ENCODE assay signal across 8 mouse cellular contexts in genomic region chr3:37758124-37758523, GRCm38 (mm10). TPM values are rescaled to one million over a fixed set of nuclear protein-coding genes. Genes with fewer than 3 reads are reported as not detected.
DNase-seq lines count a peak whose midpoint lies in the region; ATAC-seq and TF ChIP-seq lines count a peak whose summit lies in the region.

No protein-coding gene starts in this region.

- no peak overlapping the region for H3K9ac ChIP-seq in embryonic facial prominence, embryonic 12.5 days
- no peak overlapping the region for H3K9ac ChIP-seq in heart, postnatal 0 days (replicated peaks; ENCODE audit: low read depth, low read length)

- H3K4me2 ChIP-seq in embryonic facial prominence, embryonic 12.5 days (replicated peaks), result peak overlapping the region; percentile 30
- H3K4me2 ChIP-seq in heart, postnatal 0 days (ENCODE audit: low read depth, low read length), result peak overlapping the region; percentile 55

- TF ChIP-seq CTCF in heart, postnatal 0 days (IDR thresholded peaks at IDR 0.05; ENCODE audit: low read depth), result no peak

- TF ChIP-seq EP300 in heart, postnatal 0 days (IDR thresholded peaks at IDR 0.05; ENCODE audit: low read depth), result peak; percentile 79

- DNase-seq in ovary, postnatal 36 days (ENCODE audit: low spot score), result peak; percentile 31
- no peak for DNase-seq in ovary, postnatal 14 days (ENCODE audit: low spot score)
- DNase-seq in heart, postnatal 0 days (ENCODE audit: low spot score), result peak; percentile 36
- peak; percentile 70 for DNase-seq in kidney, postnatal 10 days
- DNase-seq in lung, postnatal 4 days, result peak; percentile 65 to 81
- DNase-seq in splenic B cell, adult 2 months (ENCODE audit: low read depth, low spot score), result peak; percentile 63
- DNase-seq in layer of hippocampus, postnatal 10 days (ENCODE audit: low spot score in 2 of 2), result no peak

- no peak overlapping the region for H3K4me3 ChIP-seq in embryonic facial prominence, embryonic 12.5 days
- H3K4me3 ChIP-seq in heart, postnatal 0 days (ENCODE audit: low read depth, low read length), result peak overlapping the region; percentile 24

- H3K4me1 ChIP-seq in embryonic facial prominence, embryonic 12.5 days, result peaks cover 7% of the 10 kb centered on the region; the same call in 1 of the 2 replicates
- H3K4me1 ChIP-seq in heart, postnatal 0 days (ENCODE audit: control insufficient read depth, insufficient read depth), result peaks cover 15% of the 10 kb centered on the region; the same call in 1 of the 2 replicates

- no peaks in the 10 kb centered on the region for H3K36me3 ChIP-seq in embryonic facial prominence, embryonic 12.5 days
- no peaks in the 10 kb centered on the region for H3K36me3 ChIP-seq in heart, postnatal 0 days (replicated peaks; ENCODE audit: control insufficient read depth, insufficient read depth, low read length)
- H3K36me3 ChIP-seq in splenic B cell, adult 2 months (ENCODE audit: control insufficient read depth, insufficient read depth, low read length, poor library complexity, severe bottlenecking), result no peaks in the 10 kb centered on the region

- H3K27ac ChIP-seq in embryonic facial prominence, embryonic 12.5 days, result no peak overlapping the region
- H3K27ac ChIP-seq in heart, postnatal 0 days (ENCODE audit: low read depth), result peak overlapping the region; percentile 50

- H3K27me3 ChIP-seq in embryonic facial prominence, embryonic 12.5 days, result no peaks in the 10 kb centered on the region; the same call in 1 of the 2 replicates
- no peaks in the 10 kb centered on the region for H3K27me3 ChIP-seq in heart, postnatal 0 days (ENCODE audit: control insufficient read depth, insufficient read depth, low read length)
- no peaks in the 10 kb centered on the region for H3K27me3 ChIP-seq in splenic B cell, adult 2 months (ENCODE audit: control insufficient read depth, insufficient read depth, low read length, poor library complexity, severe bottlenecking)

- WGBS in embryonic facial prominence, embryonic 12.5 days, result 3% methylated on average over 12 of the region's 12 CpGs
- WGBS in heart, postnatal 0 days, result 3% methylated on average over 12 of the region's 12 CpGs

- ATAC-seq in embryonic facial prominence, embryonic 12.5 days (ENCODE audit: insufficient number of reproducible peaks, insufficient read depth, low FRiP score, low TSS enrichment), result no peak
- peak; percentile 73 for ATAC-seq in heart, postnatal 0 days (ENCODE audit: insufficient read depth, low read depth)

- no peaks in the 10 kb centered on the region for H3K9me3 ChIP-seq in embryonic facial prominence, embryonic 12.5 days
- no peaks in the 10 kb centered on the region for H3K9me3 ChIP-seq in heart, postnatal 0 days (replicated peaks; ENCODE audit: control insufficient read depth, low read length)

RNA-seq across cellular contexts. Expression of gene Gm5148, which starts 33.8 kb away (rescaled TPM):
- polyA plus RNA-seq in embryonic facial prominence, embryonic 12.5 days (2016; fragmentation: Nextera tagmentation; extraction: Ambion mirVana), result 4.3 and 5.2 TPM in 2 replicates
- not detected in 2 replicates for total RNA-seq in heart, postnatal 0 days (2014; rRNA removed; ENCODE audit: low replicate concordance)
- 1.8 and 2.0 TPM in 2 replicates for polyA plus RNA-seq in heart, postnatal 0 days (2015; fragmentation: Nextera tagmentation; extraction: Ambion mirVana)
- 1 to 10 TPM; 2.1 to 2.5 TPM for total RNA-seq in layer of hippocampus, postnatal 10 days (2021)

Comparison
In these comparisons a context has a peak if more than half of its experiments do, and no peak if none do; other contexts are left out.
1. DNase-seq: peak in ovary, postnatal 36 days (single experiment), heart, postnatal 0 days (single experiment), kidney, postnatal 10 days (single experiment), lung, postnatal 4 days (2 of 2) and splenic B cell, adult 2 months (single experiment); none in ovary, postnatal 14 days (single experiment) and layer of hippocampus, postnatal 10 days (0 of 2).